Mouse (Mus musculus) ES-E14 (cell line): ENCODE measurements around the gene Tmem179. TPM values are rescaled to one million over a fixed set of nuclear protein-coding genes. Genes with fewer than 3 reads are reported as not detected.

Experiments used
- DNase-seq: peaks from one replicate; pipeline ENCODE4 v3.0.0-alpha.2; 2013; ENCODE audit warnings: low read depth, low spot score
- H3K27ac ChIP-seq: 2 replicates; pipeline ENCODE4 v1.5.1; 2012; ENCODE audit warnings: low read depth, mild to moderate bottlenecking, low read length, moderate library complexity, mixed read lengths; ENCODE audit not compliant: poor library complexity, insufficient read depth, severe bottlenecking
- H3K36me3 ChIP-seq: 2 replicates; pipeline ENCODE4 v1.6.1; 2012; ENCODE audit warnings: mild to moderate bottlenecking, low read length, moderate library complexity, mixed read lengths; ENCODE audit not compliant: control insufficient read depth, poor library complexity, insufficient read depth, severe bottlenecking
- H3K4me1 ChIP-seq, 2 experiments: fragments of 150-350 bp in 1 of 2; sonication (generic) in 1 of 2; 2 replicates each; pipeline ENCODE4 v1.6.1; 2012; ENCODE audit warnings: low read length in 2 of 2, mild to moderate bottlenecking in 1 of 2, mixed read lengths in 1 of 2; ENCODE audit not compliant: control insufficient read depth in 2 of 2, insufficient read depth in 2 of 2, poor library complexity in 1 of 2
- H3K4me3 ChIP-seq, 2 experiments: fragments of 150-350 bp in 1 of 2; sonication (generic) in 1 of 2; 2 replicates each; pipeline ENCODE4 v1.5.1; 2012; ENCODE audit warnings: low read length in 2 of 2, low read depth in 1 of 2, mild to moderate bottlenecking in 1 of 2, mixed read lengths in 1 of 2; ENCODE audit not compliant: insufficient read depth in 1 of 2, poor library complexity in 1 of 2, severe bottlenecking in 1 of 2
- H3K9ac ChIP-seq: 2 replicates; pipeline ENCODE4 v1.6.1; 2012; ENCODE audit warnings: low read depth, mild to moderate bottlenecking, low read length, mixed read lengths; ENCODE audit not compliant: poor library complexity, insufficient read depth, severe bottlenecking
- H3K9me3 ChIP-seq: fragments of 150-350 bp; sonication (generic); 2 replicates; pipeline ENCODE4 v1.6.1; 2012; ENCODE audit warnings: low read depth, mild to moderate bottlenecking, low read length; ENCODE audit not compliant: control insufficient read depth, insufficient read depth
- CHD2 ChIP-seq: IDR thresholded peaks from 2 replicates; pipeline ENCODE4 v1.6.1; 2014; ENCODE audit warnings: mild to moderate bottlenecking, low read depth, low read length, inconsistent platforms
- HCFC1 ChIP-seq: IDR thresholded peaks from 2 replicates; pipeline ENCODE4 v1.6.1; 2012; ENCODE audit warnings: low read length, inconsistent platforms, borderline replicate concordance; ENCODE audit not compliant: insufficient read depth
- MAFK ChIP-seq: IDR thresholded peaks from 2 replicates; pipeline ENCODE4 v1.6.1; 2014; ENCODE audit warnings: mild to moderate bottlenecking, low read depth, low read length, inconsistent platforms; ENCODE audit not compliant: insufficient read depth
- ZC3H11A ChIP-seq: IDR thresholded peaks from 2 replicates; pipeline ENCODE4 v1.6.1; 2012; ENCODE audit warnings: low read depth, mild to moderate bottlenecking, inconsistent platforms, low read length, borderline replicate concordance
- ZNF384 ChIP-seq: IDR thresholded peaks from 2 replicates; pipeline ENCODE4 v1.6.1; 2012; ENCODE audit warnings: low read depth, low read length, inconsistent platforms
- in situ Hi-C, 2 experiments: fragments of 600-800 bp; cut with MboI; formaldehyde crosslinking; loops; one replicate each; pipeline ENCODE4 v1.15.1; 2025; ENCODE audit warnings: low sequenced_read_pairs in 2 of 2, inconsistent platforms in 1 of 2; ENCODE audit not compliant: unreplicated experiment in 2 of 2
- total RNA-seq: library from RNA; depleted of rRNA; stranded (reverse); fragments of 300-350 nt; gene quantifications from 2 replicates; pipeline ENCODE4 v1.2.3, GENCODE M21; 2012

Gene Tmem179
- total RNA-seq, 1 experiment: 3.1 TPM

- H3K9ac ChIP-seq: no peak overlapping the region
- H3K4me1 ChIP-seq: peaks cover 0 to 21% of the 10 kb centered on the region in 2 experiments; a peak in 2 of 4 replicates
- H3K4me3 ChIP-seq: no peak overlapping the region
- TF ChIP-seq ZC3H11A (no peak), ZNF384 (peak; percentile 75)
- H3K36me3 ChIP-seq: no peaks in the 10 kb centered on the region
- no peak for DNase-seq
- in situ Hi-C loops: loop anchor here in 1 of 2 experiments (5.0 kb wide), 1 partner anchor 62 kb away; no protein-coding TSS in a partner anchor
- H3K27ac ChIP-seq: no peak overlapping the region
- no peaks in the 10 kb centered on the region for H3K9me3 ChIP-seq
Observed at GRCm38 (mm10) chr12:112554900-112555299, 38.4 kb upstream of the Tmem179 start.

- DNase-seq: no peak
- TF ChIP-seq HCFC1 (no peak), MAFK (no peak), ZNF384 (no peak)
- in situ Hi-C loops: no loop called here
- H3K4me1 ChIP-seq: peaks cover 0 to 14% of the 10 kb centered on the region in 2 experiments; a peak in 2 of 4 replicates
- H3K9me3 ChIP-seq: no peaks in the 10 kb centered on the region
- no peaks in the 10 kb centered on the region for H3K36me3 ChIP-seq
- no peak overlapping the region for H3K9ac ChIP-seq
- H3K4me3 ChIP-seq: no peak overlapping the region
- no peak overlapping the region for H3K27ac ChIP-seq
Observed at GRCm38 (mm10) chr12:112552520-112552919, 36.0 kb upstream of the Tmem179 start.

GRCm38 (mm10) chr12:112551861-112552375 is 35.4 kb upstream of the Tmem179 start:
- no peak overlapping the region for H3K4me3 ChIP-seq
- in situ Hi-C loops: no loop called here
- H3K9me3 ChIP-seq: no peaks in the 10 kb centered on the region

GRCm38 (mm10) chr12:112549287-112549686 is 32.7 kb upstream of the Tmem179 start:
- Histone ChIP-seq H3K9me3 (no peaks in the 10 kb centered on the region), H3K36me3 (no peaks in the 10 kb centered on the region), H3K27ac (no peak overlapping the region), H3K4me3 (no peak overlapping the region), H3K9ac (no peak overlapping the region), H3K4me1 (peaks cover 0 to 13% of the 10 kb centered on the region in 2 experiments; a peak in 2 of 4 replicates)
- no peak for DNase-seq
- in situ Hi-C loops: loop anchor here (10.0 to 25.0 kb wide), 2 partner anchors 404 to 412 kb away; partner anchors contain the start of gene Kif26a (in 2 of the 2)
- TF ChIP-seq ZC3H11A (no peak), ZNF384 (no peak), CHD2 (no peak), HCFC1 (no peak), MAFK (no peak)

More at GRCm38 (mm10) chr12:112551861-112552375, 35.4 kb upstream of the Tmem179 start:
- peaks cover 0 to 12% of the 10 kb centered on the region in 2 experiments; a peak in 2 of 4 replicates for H3K4me1 ChIP-seq
- H3K36me3 ChIP-seq: no peaks in the 10 kb centered on the region
- no peak overlapping the region for H3K9ac ChIP-seq
- peak; percentile 43; the same call in 1 of the 2 replicates for TF ChIP-seq HCFC1
- 0 out of 2 replicates have a peak, but pooled peaks have one; percentile 23 for TF ChIP-seq MAFK
- no peak for TF ChIP-seq ZNF384
- TF ChIP-seq ZC3H11A: peak; percentile 84; the same call in 1 of the 2 replicates
- DNase-seq: peak; percentile 84
- H3K27ac ChIP-seq: no peak overlapping the region

- in situ Hi-C loops: loop anchor here (10.0 to 25.0 kb wide), 2 partner anchors 401 to 409 kb away; partner anchors contain the start of gene Kif26a (in 2 of the 2)
- no peak overlapping the region for H3K27ac ChIP-seq
- no peak overlapping the region for H3K4me3 ChIP-seq
- H3K9ac ChIP-seq: no peak overlapping the region
- DNase-seq: no peak
- no peaks in the 10 kb centered on the region for H3K9me3 ChIP-seq
- H3K4me1 ChIP-seq: peaks cover 0 to 16% of the 10 kb centered on the region in 2 experiments; a peak in 2 of 4 replicates
- no peak for TF ChIP-seq MAFK
- TF ChIP-seq ZC3H11A: no peak
- TF ChIP-seq ZNF384: no peak
- TF ChIP-seq HCFC1: no peak
- no peak for TF ChIP-seq CHD2
- no peaks in the 10 kb centered on the region for H3K36me3 ChIP-seq
Observed at GRCm38 (mm10) chr12:112546110-112546509, 29.6 kb upstream of the Tmem179 start.
